Mouse (Mus musculus): ENCODE data around the gene Mcf2l.

- no peak for TF ChIP-seq POLR2A (IDR thresholded peaks at IDR 0.05; ENCODE audit: borderline replicate concordance, control insufficient read depth, low read depth, low read length)
- no peak for TF ChIP-seq CTCF (IDR thresholded peaks at IDR 0.05; ENCODE audit: control insufficient read depth, insufficient read depth, low read length)
These were observed 42.7 kb downstream of the Mcf2l start for GRCm38 (mm10) chr8:12916156-12916900.
